Mouse (Mus musculus): ENCODE results near the gene Mcemp1.

Mcemp1 gene

DNA sequence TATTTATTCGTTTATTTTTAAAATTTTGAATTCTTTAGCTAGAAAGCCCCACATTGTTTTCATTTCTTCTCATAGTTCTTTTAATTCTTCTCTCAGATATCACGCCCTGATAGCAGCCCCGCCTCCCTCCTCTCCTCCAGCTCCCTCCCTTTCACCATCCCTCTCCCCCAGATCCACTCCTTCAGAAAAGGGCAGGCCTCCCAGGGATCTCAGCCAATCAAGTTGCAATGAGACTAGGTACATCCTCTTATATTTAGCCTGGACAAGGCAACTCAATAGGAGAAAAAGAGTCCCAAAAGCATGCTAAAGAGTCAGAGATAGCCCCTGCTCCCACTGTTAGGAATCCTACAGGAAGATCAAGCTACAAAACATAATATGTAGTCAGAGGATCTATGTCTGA, 9.1 kb downstream of the Mcemp1 start:
- DNase-seq: no peak

DNA sequence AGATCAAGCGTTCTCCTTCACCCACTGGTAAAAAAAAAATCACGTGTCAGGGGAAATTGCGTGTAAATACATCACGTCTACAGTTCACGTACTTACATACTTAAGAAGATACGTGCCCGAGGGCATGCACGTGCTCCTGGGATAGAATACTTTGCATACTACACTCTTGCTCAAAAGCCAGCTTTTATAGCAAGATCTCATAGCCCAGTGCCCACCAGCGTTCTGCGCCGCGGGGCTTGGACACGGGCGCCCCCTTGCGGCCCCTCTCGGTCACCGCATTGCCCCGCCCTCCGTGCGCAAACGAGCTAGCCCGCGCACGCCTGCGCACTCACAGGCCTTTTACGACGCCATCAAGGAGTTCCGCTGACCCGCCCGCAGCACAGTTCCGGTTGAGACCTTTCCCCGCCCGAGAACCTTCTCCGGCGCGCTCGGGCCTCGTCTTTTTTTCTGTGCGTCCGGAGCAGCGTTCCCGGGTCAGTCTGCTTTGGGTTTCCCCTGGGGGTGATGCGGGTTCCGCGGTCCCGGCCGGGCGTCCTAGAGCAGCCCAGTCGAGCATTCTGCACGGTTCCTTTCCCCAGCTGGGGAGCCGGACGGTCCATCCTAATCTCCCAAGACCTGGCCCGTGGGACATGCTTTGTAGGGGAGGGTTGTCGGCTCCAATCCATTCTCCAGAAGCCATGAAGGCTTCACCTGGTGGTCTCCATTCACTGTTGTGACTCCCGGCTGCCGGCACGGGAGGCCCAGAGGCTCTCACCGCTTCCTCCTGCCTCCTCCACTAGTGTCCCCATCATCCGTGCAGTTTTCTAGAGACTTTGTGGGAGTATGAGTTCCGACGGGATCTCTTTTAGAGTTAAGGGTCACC, 10.8 kb downstream of the Mcemp1 start, which contains the start of gene Trappc5:
TSS of gene Trappc5 (plus strand) at position 169 of the 862 bp plus-strand sequence.
- DNase-seq: peak; percentile 96

DNA sequence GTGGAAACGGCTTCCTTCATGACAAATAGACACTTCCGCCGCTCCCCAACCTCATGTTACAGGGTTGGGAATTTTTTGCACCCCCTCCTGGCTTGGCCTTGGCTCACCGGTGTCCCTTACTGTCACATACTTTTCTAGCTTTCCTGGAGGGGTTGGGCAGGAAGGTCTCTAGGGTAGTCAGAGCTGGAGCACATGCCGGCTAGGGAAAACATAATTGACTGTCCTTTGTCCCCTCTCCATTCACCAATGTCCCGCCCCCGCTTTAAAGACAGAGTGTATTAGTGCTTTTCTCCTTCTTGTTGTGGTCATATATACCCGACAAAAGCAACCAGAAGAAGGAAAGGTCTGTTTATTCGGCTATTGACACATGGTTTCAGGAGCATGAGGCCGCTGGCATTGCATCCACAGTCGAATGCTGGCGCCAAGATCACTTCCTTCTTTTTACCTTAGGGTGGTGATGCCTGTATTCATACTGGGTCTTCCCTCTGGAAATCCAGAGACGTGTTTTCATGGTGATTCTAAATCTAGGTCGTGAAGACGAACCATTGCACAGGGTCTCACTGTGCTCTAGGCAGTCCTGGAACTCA, 11.5 kb downstream of the Mcemp1 start:
- no peak for DNase-seq

DNA sequence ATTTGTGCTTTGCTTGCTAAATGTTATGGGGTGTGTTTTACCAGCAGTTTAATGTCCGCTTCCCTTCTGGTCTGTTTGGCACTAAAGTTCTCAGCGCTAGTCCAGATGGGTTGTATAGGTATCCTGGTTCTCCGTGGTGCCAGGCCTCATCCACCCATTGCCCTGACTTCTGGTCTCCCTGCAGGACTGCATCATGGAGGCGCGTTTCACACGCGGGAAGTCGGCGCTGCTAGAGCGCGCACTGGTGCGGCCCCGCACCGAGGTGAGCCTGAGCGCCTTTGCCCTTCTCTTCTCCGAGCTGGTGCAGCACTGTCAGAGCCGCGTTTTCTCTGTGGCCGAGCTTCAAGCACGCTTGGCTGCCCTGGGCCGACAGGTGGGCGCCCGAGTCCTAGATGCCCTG, 13.3 kb downstream of the Mcemp1 start:
- no peak for DNase-seq

DNA sequence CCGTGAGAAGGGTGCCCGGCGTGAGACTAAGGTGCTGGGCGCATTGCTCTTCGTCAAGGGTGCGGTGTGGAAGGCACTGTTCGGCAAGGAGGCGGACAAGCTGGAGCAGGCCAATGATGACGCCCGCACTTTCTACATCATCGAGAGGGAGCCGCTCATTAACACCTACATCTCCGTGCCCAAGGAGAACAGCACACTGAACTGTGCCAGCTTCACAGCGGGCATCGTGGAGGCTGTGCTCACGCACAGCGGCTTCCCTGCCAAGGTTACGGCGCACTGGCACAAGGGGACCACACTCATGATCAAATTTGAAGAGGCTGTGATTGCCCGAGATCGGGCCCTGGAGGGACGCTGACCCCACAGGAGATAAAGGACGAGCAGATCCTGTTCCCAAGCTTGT, 13.7 kb downstream of the Mcemp1 start:
- peak; percentile 53 to 63 for DNase-seq

DNA sequence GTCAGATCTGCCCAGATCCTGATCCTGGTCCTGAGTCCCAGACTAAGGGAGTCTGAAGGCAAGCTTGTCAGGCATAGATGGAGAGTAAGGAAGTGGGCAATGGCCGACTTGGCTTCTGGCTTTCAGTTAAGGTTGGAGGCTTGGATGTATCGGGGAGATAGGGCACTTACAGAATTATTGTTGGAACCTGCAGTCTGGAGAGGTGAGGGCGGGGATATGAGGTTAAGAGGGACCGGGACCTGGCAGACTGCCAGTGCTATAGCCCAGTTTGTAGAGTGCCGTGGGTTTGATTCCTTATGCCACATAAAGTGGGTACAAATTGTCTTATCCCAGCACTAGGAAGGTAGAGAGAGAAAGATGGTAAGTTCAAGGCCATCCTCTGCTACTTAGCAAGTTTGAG, 14.1 kb downstream of the Mcemp1 start:
- peak in 1 of 2 experiments; percentile 28 for DNase-seq

DNA sequence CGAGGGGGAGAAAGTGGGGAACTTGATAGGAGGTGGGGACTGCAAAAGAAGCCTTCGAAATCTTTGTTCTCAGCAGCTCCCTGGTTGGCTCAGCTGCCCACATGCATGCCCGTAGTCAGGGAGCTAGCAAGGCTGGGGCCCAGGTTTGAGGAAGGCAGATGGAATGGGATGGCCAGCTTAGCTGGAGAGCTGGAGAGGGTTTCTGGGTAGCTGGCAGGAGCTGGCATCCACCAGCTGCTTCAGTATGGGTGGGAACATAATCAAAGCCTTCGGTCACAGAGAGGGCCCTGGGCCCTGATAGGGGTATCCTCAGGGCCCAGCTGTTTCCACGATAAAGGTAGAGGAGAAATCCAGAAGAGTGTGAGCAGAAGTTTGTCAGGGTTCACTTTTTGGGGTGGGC, 16.9 kb downstream of the Mcemp1 start:
- peak in 1 of 2 experiments; percentile 23 for DNase-seq

DNA sequence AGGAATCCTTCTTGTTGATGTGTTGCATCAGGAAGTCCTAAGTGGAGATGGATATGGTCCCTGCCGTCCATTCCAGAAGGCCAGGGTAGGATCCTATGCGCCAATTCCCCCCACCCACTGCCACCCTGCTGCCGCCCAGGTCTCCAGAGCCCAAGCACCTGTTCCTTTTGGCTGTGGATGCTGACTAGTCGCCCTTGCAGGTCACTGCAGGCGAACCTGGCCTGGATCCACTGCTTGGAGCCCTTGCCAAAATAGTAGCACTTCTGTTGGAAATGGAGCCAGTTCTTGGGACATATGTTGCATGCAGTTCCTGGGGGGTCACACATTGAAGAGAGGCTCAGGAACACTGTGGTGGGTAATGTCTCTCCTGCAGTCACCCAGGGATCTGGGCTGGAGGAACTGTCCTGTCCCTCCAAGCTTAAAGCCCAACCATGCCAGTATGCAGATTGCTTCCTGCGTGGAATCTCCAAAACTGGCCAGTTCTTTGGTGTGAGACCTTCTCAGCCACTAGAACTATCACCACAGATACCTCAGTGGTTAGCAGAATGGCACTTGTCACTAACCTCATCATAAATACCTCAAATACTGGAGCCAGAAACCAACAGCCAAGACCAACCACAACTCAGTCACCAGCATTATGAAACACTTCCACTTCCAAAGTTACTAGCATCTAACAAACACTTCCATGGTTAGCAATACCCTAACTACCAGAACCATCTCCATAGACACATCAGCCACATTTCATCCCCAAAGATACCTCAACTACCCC, 18.0 kb downstream of the Mcemp1 start:
- DNase-seq: peak; percentile 81 to 83

DNA sequence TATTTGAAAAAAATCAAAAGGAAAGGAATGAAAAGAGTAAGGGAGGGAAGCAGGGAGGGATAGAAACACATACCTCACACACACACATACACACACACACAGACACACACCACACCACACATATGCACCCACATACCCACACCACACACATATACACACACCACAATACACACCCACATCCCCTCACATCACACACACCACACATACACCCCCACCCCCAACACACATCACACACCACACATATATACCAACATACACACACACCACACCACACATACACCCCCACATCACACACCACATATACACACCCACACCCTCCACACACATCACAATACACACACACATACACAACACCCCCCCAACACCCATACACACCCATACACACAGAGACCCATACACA, 19.0 kb downstream of the Mcemp1 start:
- no peak for DNase-seq

DNA sequence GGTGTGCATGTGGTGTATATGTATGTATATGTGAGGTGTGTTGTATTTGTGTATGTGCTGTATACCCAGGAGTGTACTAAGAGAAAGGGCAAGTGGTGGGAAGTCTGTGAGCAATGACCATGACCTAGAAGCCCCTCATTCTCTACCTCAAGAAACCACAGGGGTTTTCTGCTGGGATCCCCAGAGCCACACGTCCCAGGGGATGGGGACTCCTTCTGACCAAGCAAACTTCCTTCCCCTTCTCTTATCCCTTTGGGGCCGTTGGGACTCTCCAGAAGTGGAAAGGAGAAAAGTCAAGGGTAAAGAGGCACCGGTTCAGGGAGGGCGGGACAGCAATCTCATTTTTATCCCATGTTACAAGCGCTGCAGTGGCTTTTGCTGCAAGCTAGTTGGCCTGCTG, 19.9 kb downstream of the Mcemp1 start:
- no peak for DNase-seq

DNA sequence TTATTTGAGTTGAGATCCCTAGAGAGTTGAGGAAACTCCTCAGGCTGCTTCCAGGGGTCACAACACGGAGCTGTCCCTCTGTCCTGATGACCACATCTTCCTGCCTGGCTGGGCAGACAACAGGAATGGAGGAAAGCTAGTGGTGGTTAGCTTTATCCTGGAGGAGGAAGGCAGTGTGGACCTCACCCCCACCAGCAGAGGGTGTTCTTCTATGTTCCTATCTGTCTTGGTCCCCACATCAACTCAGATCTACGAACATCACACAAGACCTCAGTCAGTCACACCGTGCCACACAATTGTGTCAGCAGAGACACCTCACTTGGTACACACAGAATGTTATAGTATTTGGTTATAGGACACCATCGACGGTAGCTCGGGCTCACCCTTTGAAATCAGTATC, 22.0 kb downstream of the Mcemp1 start:
- no peak for DNase-seq

DNA sequence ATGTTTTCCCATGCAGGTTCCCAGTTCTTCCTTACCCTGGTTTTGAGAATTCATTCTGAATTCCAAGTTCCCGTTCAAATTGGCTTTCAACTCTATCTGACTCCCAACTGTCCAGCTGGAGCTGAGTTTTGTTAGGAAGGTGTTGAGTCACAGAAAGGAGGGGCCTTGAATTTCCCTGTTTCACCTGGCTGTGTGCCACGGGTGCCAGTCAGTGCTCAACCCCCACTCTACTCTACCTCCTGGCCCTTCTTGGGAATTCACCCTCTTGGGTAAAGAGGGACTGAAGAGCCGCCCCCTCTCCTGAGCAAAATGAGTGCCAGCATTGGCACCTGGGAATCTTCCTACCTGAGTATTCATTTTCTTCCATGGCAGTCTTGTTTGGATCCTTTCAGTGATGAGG, 25.2 kb downstream of the Mcemp1 start:
- no peak for DNase-seq

DNA sequence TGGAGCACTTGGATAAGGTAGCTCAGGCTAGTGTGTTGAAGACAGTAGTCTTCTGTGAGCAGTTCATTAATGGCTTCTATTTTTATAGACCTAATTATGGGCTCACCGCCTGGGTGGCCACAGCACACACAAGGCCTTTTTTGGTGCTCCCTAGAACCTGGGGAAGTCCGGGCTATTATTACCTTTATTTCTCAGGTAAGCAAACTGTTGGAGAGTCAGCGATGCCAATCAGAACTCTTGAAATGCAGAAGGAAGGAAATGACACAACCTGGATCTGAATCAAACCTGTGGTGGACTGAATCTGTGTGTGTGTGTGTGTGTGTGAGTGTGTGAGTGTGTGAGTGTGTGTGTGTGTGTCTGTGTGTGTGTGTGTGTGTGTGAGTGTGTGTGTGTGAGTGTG, 28.6 kb downstream of the Mcemp1 start, which contains the start of gene Fcer2a:
TSS of gene Fcer2a (minus strand) at position 55 of the 400 bp plus-strand sequence.
- no peak for DNase-seq

DNA sequence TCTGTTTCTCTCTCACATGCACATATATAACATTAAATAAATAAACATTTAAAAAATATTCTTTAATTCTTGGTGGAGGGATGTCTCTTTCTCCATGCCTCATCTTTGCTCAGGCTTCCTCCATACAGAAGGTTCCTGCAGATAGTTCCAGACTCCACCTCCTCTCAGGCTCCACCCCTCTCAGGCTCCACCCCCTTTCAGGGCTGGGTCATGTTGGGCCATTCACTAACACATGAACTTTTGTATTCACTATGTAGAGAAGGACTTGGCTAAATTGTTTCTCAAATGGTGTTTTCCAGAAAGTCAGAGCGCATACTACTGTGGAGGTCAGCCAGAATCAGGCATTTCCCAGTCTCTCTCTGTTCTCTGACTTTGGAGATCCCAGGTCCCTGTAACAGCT, 35.9 kb downstream of the Mcemp1 start:
- DNase-seq: no peak

DNA sequence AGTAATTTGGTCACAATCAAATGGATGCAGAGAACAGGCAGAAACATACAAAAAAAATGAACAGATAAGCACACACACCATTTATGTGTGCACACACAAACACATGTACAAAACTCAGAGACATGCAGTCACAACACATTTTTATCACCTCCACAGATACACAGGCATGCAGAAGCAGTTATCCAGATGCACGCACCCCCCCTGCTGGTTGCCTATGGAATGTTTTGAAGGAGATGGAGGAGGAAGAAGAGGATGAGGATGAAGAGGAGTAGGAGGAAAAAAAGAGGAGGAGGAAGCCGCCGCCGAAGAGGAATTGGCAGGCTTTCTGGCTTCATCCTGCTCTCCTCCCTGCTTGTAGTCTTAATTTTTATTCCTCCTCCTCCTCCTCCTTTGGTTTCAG, 40.2 kb downstream of the Mcemp1 start:
- peak; percentile 13 to 18 for DNase-seq

DNA sequence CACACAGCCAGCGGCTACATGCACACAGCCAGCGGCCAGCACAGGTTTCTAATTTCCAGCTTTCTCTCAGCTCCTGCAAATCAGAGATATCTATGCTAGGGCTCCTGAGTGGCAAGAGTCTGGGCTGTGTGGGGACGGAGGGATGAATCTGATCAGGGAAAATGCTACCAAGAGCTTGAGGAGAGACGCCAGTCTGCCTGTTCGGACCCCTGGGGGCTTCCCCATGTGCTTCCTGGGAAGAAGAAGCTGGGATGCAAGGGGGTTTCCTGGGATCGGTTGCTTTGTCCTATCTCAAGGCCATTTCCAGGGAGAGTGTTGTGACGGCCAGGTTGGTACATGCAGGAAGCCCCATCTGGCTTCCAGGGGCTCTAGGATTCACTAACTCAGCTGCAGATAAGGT, 42.1 kb downstream of the Mcemp1 start:
- no peak for DNase-seq

DNA sequence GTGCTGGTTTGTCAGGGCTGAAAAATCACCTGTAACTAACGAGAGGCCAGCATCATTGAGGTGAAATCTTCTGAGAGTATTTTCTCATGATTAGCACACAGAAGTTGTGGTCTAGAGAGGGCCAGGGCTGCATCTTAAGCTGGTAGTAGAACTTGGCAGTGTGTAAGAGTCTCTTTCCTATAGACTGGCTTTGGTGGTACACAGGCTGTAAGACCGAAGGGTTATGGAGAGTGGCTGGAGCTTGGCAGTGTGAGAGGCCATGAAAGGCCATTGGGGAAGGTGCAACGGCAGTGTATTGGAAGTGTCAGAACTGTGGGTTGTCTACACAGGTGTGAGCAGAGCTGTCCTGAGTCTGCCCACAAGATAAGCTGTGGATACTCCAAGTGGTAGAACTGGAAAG, 44.8 kb downstream of the Mcemp1 start:
- no peak for DNase-seq

DNA sequence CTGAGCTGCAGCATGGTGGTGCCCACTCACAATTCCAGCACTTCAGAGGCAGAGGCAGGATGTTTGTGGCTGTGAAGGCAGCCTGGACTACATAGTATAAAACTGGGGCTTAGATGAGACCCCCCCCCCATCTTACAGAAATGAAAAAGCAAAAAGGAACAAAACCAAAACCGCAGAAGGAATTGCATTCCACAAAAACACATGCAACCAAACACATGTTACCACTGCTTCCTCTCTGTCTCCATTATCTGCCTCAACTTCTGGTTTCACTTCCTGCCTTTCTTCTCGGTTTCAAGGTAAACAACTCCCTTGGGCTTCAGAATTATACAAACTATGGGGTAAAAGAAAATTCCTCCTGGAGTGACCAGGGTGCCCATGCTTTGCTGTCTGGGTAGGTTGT, 46.1 kb downstream of the Mcemp1 start:
- no peak for DNase-seq

DNA sequence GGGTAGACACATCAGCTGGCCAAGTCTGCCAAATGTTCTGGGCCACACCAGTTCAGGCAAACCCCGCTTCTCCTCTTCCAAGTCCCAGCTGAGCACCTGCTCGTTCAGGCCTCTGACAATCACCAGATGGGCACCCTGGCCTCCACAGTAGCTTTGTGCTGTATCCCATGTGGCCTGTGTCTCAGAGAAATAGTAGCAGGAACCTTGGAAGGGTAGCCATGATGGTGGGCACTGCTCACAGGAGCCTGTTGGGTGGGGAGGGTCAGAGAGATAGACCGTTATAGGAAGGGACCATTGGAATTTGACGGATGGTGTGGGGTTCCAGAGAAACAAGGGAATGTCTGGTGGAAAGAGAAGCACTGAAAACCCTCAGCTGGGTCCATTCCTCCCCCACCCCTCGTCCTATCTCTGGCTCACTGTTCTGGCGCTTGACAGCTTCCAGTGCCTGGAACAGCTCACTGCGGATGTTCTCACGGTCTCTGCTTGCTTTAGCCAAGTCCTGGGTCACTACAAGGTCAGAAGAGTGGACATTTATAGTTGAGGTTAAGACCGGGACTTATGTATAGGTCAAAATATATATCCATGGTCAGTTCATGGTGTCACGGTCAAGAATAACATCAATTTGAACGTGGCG, 51.9 kb downstream of the Mcemp1 start:
- no peak for DNase-seq

DNA sequence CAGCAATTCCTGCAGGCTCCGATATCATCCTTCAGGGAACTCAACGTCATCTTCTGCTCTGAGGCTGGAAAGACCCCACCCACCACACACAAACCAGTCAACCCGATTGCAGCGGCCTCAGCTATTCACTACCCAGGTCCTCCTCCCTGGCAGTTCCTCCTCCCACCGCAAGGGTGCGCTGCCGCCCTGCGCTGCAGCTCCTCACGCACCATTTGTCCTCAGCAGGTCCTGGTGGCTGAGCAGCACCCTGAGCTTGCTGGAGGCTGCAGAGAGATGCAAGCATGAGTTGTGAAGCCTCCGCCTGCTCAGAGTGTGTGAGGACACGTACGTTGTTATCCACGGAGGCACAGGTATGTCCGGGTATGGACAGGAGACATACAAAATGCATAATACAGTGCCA, 53.0 kb downstream of the Mcemp1 start:
- peak; percentile 64 to 68 for DNase-seq

Data from cerebellum, postnatal 36 days (tissue).